Mouse (Mus musculus) E14TG2a.4 (cell line): ENCODE data around the gene Gm20388.
"Not testable (repeated sequence)": the region's sequence is repeated elsewhere in the genome, so short reads cannot be mapped to it uniquely, and the experiment has no call there.

Experiments used
- H3K27me3 ChIP-seq: 2 replicates; pipeline ENCODE4 v1.6.1; 2014; ENCODE audit warnings: low read length, control low read depth; ENCODE audit not compliant: insufficient read depth
- H3K36me3 ChIP-seq: 2 replicates; pipeline ENCODE4 v1.6.1; 2014; ENCODE audit warnings: low read length, control low read depth; ENCODE audit not compliant: insufficient read depth
- H3K4me1 ChIP-seq: replicated peaks from 2 replicates; pipeline ENCODE4 v1.6.1; 2014; ENCODE audit warnings: low read depth, low read length, control low read depth
- H3K4me3 ChIP-seq: replicated peaks from 2 replicates; pipeline ENCODE4 v1.5.1; 2014; ENCODE audit warnings: mild to moderate bottlenecking, low read length
- H3K9me3 ChIP-seq: 2 replicates; pipeline ENCODE4 v1.6.1; 2014; ENCODE audit warnings: low read length, control low read depth
- CTCF ChIP-seq: conservative IDR thresholded peaks from 2 replicates; pipeline ENCODE4 v1.5.1; 2014; ENCODE audit warnings: low read length
- NANOG ChIP-seq: IDR thresholded peaks from 2 replicates; pipeline ENCODE4 v1.6.1; 2014; ENCODE audit warnings: borderline replicate concordance, low read length, mixed read lengths
- POU5F1 ChIP-seq: IDR thresholded peaks from 2 replicates; pipeline ENCODE4 v1.6.1; 2014; ENCODE audit warnings: low read length, borderline replicate concordance

The Gm20388 gene

GRCm38 (mm10) chr8:122571750-122572267 lies 2661.2 kb downstream of the Gm20388 start:
- TF ChIP-seq POU5F1 = no peak
- no peak for TF ChIP-seq NANOG
- TF ChIP-seq CTCF = no peak
- no peaks in the 10 kb centered on the region for H3K9me3 ChIP-seq
- H3K27me3 ChIP-seq = no peaks in the 10 kb centered on the region
- H3K36me3 ChIP-seq = peaks cover 71% of the 10 kb centered on the region
- peak overlapping the region; percentile 100 for H3K4me3 ChIP-seq
- peaks cover 79% of the 10 kb centered on the region for H3K4me1 ChIP-seq

DNA sequence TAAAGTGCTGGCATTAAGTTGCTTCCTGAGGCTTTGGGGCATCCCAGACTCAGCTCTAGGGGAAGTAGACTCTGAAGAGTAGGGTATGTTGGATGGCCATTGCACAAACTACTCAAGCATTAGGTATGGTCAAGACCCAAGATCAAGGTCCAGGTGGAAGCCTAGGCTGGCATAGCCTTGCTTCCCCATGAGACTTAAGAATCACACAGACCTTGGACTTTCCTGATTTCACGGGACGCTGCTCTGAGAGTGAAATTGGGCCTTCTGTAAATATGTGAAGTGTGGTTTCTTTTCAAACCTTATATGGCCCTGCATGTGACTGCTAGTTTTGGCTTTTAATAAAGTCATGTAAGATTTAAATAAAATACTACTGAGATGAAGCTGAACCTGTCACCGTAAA lies 2662.1 kb downstream of the Gm20388 start:
- Histone ChIP-seq H3K9me3 (no peaks in the 10 kb centered on the region), H3K36me3 (peaks cover 71% of the 10 kb centered on the region), H3K27me3 (no peaks in the 10 kb centered on the region)

GRCm38 (mm10) chr8:122573176-122573575 lies 2662.5 kb downstream of the Gm20388 start:
- peak overlapping the region; percentile 96 for H3K4me3 ChIP-seq
- H3K9me3 ChIP-seq, H3K27me3 ChIP-seq: not testable (repeated sequence)
- peaks cover 71% of the 10 kb centered on the region for H3K36me3 ChIP-seq
- peaks cover 87% of the 10 kb centered on the region for H3K4me1 ChIP-seq

More for the DNA sequence above, 2662.1 kb downstream of the Gm20388 start:
- peak overlapping the region; percentile 96; the same call in 1 of the 2 replicates for H3K4me3 ChIP-seq
- H3K4me1 ChIP-seq = peaks cover 83% of the 10 kb centered on the region
- TF ChIP-seq CTCF = no peak
- no peak for TF ChIP-seq POU5F1
- TF ChIP-seq NANOG = no peak

- Histone ChIP-seq H3K4me3 (peak overlapping the region; percentile 96), H3K9me3 (no peaks in the 10 kb centered on the region), H3K27me3 (no peaks in the 10 kb centered on the region), H3K4me1 (peaks cover 91% of the 10 kb centered on the region), H3K36me3 (peaks cover 71% of the 10 kb centered on the region)
- no peak for TF ChIP-seq NANOG
- no peak for TF ChIP-seq POU5F1
- TF ChIP-seq CTCF = no peak
Observed at GRCm38 (mm10) chr8:122573577-122573976, 2662.9 kb downstream of the Gm20388 start.

- H3K4me1 ChIP-seq = peaks cover 93% of the 10 kb centered on the region
- TF ChIP-seq NANOG = no peak
- no peak for TF ChIP-seq POU5F1
- no peak for TF ChIP-seq CTCF
- peak overlapping the region; percentile 96 for H3K4me3 ChIP-seq
- peaks cover 65% of the 10 kb centered on the region for H3K36me3 ChIP-seq
- H3K27me3 ChIP-seq = no peaks in the 10 kb centered on the region
- H3K9me3 ChIP-seq = no peaks in the 10 kb centered on the region
Observed at GRCm38 (mm10) chr8:122574264-122574663, 2663.6 kb downstream of the Gm20388 start.

- no peak for TF ChIP-seq POU5F1
- no peak for TF ChIP-seq NANOG
- Histone ChIP-seq H3K9me3 (no peaks in the 10 kb centered on the region), H3K36me3 (peaks cover 60% of the 10 kb centered on the region), H3K27me3 (no peaks in the 10 kb centered on the region), H3K4me1 (peaks cover 93% of the 10 kb centered on the region), H3K4me3 (peak overlapping the region; percentile 96)
Observed at GRCm38 (mm10) chr8:122574667-122575251, 2664.1 kb downstream of the Gm20388 start.

DNA sequence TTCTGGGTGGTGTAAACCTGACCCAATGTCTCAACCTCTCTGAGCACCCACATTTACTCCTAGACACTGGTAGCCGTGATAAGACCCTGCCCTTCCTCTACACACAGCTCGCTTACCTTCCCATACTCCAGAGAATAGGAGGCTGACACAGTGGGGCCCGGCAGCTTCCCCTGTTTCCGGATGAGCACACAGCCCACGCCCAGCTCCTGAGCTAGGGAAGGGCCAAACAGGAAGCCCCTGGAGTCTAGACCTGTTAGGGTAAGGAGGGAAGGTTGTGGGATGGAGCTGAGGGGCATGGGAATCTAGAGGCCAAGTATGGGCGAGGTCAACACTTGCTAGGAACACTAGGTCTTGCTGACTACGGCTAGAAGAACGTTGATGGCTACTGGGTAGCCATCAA lies 2664.6 kb downstream of the Gm20388 start:
- TF ChIP-seq NANOG (no peak), CTCF (no peak), POU5F1 (no peak)
- Histone ChIP-seq H3K27me3 (no peaks in the 10 kb centered on the region), H3K9me3 (no peaks in the 10 kb centered on the region), H3K36me3 (peaks cover 54% of the 10 kb centered on the region), H3K4me1 (peaks cover 93% of the 10 kb centered on the region), H3K4me3 (peak overlapping the region; percentile 96)

DNA sequence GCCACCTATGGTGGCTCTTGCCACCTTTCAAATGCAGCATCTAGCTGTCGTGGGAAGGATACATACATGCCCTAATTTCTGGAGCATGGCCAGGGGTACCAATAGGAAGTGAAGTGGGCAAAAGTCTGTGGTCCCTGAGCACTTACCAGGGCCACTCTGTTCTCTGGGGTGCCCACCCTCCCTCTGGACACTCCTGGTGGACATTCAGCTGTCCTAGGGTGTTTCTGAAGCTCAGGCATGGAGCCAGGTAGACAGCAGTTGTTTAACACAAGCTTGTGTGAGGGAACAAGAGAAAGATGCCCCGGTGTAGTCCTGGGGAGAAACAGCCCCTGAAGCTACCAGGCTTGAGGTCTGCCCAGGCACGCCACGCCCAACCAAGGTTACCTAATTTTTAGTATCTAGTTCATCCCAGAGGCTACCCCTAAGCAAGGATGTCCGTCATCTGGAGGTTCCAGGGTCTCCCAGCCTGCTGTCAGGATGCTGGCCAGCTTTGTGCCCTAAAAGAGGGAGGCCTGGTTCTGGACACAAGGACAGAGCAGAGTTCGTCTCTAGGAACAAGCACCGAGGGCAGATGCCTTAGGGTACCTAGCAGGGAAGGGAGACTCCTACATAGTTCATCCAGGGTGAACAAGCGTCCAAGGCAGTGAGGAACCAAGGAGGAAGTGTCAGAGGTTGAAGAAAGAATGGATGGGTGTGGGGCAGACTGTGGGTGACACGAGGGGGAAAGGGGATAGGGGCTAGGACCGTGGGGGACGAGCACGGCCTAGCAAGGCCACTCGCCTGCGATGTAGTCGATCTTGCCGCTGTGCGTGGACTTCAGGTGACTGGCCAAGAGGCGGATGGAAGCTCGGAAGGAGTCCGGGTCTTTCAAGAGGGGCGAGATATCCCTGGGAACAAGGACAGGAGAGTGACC lies 2665.3 kb downstream of the Gm20388 start:
- Histone ChIP-seq H3K36me3 (peaks cover 47% of the 10 kb centered on the region), H3K9me3 (no peaks in the 10 kb centered on the region), H3K4me3 (peak overlapping the region; percentile 96), H3K4me1 (peaks cover 92% of the 10 kb centered on the region), H3K27me3 (no peaks in the 10 kb centered on the region)
- no peak for TF ChIP-seq POU5F1
- TF ChIP-seq NANOG = no peak
- no peak for TF ChIP-seq CTCF
